Mouse (Mus musculus) cerebellum, adult 11 months (tissue): ENCODE measurements around the gene Orai1.

ENCODE experiments used
- DNase-seq: peaks from one replicate; pipeline ENCODE4 v3.0.0; 2022

The Orai1 gene

DNA sequence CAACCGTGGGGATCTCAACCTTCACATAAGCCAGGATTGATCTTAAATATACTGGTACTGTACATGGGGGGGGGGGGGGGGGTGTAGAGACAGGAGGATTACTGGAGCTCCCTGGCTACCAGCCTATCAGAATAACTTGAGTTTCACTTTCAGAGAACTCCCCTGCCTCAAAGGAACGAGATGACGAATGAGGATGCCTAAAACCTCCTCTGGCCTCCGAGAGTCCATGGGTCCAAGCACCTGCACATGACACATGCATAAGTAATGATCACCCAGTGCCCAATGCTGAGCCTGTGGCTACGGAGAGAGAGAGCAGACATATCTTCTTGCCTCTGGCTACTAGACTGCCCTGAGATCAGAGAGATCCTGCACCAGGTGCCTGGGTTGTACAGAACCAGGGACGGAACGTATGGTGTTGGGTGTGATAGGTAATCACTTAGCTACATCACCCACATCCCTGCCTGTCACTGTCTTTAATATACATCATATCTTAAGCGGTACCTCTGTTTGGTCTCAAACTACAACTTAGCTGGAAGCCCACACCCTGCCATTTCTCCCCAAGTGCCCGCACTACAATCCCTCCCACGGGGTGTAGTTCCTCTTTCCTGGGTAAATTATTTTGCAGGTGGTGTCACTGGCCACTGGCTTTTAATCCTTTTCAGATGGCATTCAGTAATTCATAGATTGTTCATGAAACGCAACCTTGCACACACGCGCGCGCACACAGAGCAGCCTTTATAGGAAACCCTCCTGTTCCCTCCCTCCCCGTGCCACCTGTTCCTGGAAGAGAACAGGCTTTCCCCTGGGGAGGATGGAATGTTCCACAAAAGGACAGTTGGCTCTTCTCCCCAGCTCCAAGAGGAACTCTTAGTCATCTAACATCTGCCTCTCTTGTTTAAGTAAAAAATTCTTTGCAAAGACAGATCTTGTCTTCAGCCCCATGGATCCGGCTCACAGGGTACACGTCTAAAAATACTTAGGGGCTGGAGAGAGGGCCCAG is 17.4 kb upstream of the Orai1 start:
- DNase-seq = no peak

GRCm38 (mm10) chr5:123000901-123001300 is 14.0 kb upstream of the Orai1 start:
- DNase-seq = no peak

- DNase-seq = peak; percentile 44
Observed at GRCm38 (mm10) chr5:123005716-123006592, 8.9 kb upstream of the Orai1 start.

GRCm38 (mm10) chr5:123008877-123009493 is 5.9 kb upstream of the Orai1 start:
- no peak for DNase-seq

GRCm38 (mm10) chr5:123009873-123010272 is 5.0 kb upstream of the Orai1 start:
- peak; percentile 68 for DNase-seq

GRCm38 (mm10) chr5:123010806-123011205 is 4.1 kb upstream of the Orai1 start:
- no peak for DNase-seq

DNA sequence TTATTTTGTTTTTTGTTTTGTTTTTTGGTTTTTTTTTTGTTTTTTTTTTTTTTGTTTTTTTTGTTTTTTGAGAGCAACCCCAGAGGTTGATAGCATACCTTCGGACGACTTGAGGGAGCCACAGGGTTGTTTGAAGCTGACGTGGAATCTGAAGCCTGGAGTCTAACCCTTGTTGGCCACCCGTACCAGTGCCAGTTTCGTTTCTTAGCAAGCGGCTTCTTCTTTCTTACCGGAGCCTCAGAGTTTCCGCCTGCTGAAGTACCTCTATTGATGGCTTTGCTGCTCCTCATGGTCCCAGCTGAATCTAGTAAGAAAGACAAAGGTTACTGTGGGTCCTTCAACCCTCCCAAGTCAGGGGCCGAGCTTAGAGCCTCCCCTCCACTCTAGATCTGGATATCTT is 3.2 kb upstream of the Orai1 start:
- no peak for DNase-seq

DNA sequence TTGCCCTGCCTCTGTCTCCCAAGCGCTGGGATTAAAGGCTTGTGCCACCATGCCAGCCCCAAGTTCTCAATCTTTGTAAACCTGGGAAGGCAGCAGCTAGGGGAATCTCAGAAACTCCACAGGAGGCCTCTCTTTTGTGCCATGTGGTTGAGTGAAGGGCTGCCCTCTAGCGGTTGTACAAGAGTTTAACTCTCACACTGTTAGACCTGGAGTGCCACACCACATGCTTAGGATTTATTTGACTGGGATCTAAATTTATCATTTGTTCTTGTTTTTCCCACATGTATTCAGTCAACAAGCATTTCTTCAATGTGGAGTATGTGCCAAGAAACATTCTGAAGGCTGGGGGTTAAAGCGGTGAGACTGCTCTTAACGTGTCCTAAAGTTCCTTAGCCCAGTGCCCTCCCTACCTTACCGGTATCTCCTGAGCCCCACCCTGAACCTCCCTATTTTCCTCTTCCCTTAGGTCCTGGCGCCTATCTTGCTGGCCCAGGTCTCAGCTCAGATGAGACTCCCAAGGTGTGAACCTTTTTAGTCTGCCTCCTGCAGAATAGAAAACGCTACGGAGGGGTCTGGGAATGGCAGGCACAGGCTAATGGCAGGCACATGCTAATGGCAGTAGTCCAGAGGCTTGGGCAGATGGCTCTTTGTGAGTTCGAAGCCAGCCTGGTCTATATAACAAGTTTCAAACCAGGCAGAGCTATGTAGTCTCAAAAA is 1.1 kb upstream of the Orai1 start:
- DNase-seq = peak; percentile 69

DNA sequence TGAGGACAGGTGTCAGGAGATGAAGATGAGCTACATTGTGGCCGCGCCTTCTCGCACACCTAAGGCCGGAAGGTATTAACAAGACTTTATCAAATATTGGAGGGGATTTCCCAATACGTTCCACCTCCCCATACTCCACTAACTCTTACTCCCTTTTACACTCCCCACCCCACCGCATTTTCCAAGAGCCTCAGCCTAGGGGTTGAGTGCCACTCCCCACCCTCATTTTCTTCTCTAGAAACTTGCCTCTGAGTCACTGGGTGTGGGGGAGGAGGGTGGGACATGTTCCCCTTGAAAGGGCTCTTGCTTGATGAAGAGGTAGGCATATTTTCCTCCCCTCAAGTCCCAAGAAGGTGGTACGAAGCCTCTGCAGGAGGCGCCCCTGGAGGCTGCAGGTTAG is 1.0 kb downstream of the Orai1 start:
- no peak for DNase-seq

- DNase-seq = no peak
Observed at GRCm38 (mm10) chr5:123017504-123017903, 2.6 kb downstream of the Orai1 start.

DNA sequence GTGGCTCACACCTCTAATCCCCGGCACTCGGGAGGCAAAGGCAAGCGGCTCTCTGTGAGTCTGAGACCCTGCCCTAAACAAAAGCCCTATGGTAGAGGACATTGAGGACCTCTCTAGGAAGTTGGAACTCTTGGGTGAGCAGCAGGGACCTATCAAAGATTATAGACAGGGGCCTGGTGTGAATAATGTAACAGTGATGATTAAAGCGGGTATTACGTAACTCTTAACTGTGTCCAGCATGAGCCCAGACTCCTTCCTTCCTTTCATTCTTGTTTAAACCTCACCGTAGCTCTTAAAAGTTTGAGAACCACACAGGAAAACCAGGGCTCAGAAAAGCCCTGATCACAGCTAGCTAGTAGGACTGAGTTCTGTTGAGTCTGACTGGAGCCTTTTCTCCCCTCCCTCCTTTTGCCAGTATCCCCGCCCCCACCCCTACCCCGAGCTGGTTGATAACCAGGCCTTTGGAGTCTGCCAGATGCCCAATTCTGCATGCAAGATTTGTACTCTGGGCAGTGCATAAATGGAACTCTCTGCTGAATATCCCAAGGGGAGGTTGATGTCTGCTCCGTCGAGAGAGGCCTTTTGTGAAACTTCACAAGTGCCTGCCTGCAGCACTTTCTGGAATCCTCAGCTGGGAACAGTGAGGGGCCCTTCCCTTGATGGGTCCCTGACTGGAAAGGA is 4.6 kb downstream of the Orai1 start:
- no peak for DNase-seq

DNA sequence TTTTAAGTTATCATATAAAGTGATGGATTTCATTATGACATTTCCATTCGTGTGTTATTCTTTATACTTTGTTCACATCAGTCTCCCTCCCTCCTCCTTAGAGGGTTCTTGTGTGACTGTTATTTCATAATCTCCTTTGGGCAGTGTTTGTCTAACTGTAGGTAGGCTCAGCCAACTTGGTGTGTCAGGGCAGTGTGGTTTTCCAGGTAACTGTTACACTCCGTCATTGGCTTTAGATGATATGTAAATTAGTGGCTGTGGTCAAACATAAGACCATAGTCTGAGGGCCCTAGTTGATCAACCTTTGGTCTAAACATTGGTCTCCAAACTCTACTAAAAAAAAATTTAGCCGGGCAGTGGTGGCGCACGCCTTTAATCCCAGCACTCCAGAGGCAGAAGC is 5.6 kb downstream of the Orai1 start:
- DNase-seq = no peak

GRCm38 (mm10) chr5:123021438-123021837 is 6.6 kb downstream of the Orai1 start:
- DNase-seq = no peak

DNA sequence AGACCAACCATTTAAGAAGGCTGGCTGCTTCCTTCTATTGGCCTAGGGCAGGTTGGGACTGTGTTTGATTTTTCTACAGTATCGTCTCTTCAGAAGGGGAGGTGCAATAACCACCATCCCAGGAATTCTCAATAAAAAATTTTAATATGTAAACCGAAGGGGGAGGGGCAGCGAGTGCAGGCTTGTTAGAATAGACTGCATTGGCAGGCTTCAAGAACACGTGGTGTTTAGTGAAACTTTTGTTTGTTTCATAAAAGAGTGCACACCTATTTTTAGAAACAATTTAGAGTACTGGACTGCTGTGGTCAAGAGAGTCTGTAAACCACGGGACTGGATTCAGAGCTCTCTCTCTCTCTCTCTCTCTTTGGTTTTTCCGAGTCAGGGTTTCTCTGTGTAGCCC is 8.2 kb downstream of the Orai1 start:
- no peak for DNase-seq

DNA sequence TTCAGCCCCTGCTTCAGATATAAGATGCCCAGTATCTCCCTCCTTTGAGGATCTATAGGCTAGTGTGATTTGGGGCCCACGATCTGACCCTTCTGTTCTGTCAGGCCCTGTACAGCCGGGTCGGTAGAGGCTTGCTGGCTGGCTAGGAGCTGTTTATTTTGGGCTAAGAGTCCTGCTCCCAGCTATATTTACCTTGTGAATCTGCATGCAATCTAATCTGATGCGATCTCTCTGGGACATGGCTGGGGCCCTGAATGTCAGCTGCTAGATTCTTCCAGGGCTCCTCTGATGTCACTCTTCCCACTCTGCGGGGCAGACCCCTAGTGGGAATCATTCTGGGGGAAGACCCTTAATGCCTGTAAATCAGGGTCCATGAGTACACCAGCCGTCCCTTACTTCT is 9.4 kb downstream of the Orai1 start:
- DNase-seq = no peak

GRCm38 (mm10) chr5:123024965-123025573 is 10.2 kb downstream of the Orai1 start:
- DNase-seq = no peak

DNA sequence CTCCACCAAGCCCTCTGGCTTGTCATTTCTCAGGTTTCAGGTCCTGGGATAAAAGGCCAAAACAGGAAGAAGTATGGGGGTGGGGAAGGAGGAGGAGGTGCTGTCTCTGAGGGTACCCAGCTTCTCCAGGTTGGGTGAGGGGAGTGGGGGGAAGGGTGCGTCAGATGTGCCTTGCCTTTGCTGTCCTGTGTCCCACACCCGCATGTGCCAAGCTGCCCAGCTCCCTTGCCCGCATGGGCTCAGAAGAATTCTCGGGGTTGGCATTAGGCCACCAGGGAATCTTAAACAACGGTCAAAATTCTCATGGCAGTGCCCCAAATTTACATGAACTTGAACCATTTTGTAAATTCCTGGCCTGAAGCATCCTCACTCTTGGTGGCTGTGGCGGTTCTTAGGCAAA is 11.5 kb downstream of the Orai1 start:
- no peak for DNase-seq

DNA sequence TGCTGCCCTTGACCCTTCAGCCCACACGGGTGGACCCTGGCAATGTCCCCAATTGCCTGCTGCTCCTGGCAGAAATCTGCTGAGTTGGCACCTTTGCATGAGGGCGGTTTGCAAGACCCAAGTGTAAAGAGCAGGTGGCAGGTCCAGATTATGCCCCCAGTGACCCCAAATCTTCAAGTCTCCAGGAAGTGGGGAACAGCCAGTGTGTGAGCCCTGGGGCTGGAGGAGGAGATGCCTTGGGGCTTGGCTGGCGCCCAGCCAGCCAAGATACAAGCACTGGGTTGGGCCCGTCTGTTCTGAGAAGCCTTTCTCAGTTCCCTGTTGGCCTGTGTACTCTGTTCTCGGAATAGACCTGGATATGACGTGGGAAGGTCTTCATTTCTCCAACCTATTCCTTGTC is 12.6 kb downstream of the Orai1 start:
- DNase-seq = no peak

DNA sequence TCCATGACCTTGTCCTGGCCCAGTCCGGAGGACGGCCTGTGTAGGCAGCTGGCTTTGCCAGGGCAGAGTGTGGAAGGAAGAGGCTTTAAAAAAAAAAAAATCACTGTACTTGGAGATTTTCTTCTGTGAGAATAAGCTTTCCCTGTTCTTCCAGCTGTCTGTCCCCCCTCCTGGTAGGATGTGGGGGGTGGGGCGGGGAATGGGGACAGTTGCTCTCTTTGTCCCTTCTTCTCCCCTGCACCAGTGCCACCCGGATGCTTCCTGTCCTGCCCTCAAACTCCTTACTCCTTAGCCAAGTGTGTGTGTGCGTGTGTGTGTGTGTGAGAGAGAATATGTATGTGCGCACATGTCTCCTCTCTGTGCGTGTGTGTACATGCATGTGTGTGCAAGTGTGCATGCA is 14.9 kb downstream of the Orai1 start:
- no peak for DNase-seq

DNA sequence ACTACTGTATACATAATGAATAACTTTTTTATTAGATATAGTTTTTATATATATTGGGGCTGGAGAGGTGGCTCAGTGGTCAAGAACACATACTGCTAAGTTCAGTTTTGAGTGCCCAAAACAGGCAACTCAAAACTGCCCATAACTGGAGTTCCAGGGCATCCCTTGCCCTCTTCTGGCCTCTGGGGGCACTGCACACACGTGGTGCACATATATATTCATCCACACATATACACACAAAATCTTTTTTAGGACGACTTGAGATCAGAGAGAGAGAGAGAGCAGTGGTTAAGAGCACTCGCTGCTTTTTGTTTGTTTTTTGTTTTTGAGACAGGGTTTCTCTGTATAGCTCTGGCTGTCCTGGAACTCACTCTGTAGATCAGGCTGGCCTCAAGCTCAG is 16.4 kb downstream of the Orai1 start:
- no peak for DNase-seq

- no peak for DNase-seq
Observed at GRCm38 (mm10) chr5:123033646-123034160, 18.8 kb downstream of the Orai1 start.
